Mouse (Mus musculus) MEL (cell line): ENCODE results near the gene Mst1. TPM values are rescaled to one million over a fixed set of nuclear protein-coding genes. Genes with fewer than 3 reads are reported as not detected.

Experiments
- DNase-seq: peaks from one replicate; pipeline ENCODE4 v3.0.0; 2011; ENCODE audit warnings: low read depth, low spot score
- H3K27ac ChIP-seq: 2 replicates; pipeline ENCODE4 v1.5.1; 2012; ENCODE audit warnings: low read depth, mild to moderate bottlenecking, control low read depth, low read length, moderate library complexity; ENCODE audit not compliant: control insufficient read depth
- H3K27me3 ChIP-seq, 2 experiments: fragments of 150-350 bp in 1 of 2; sonication (generic) in 1 of 2; 2 replicates each; pipeline ENCODE4 v1.6.1; 2012; ENCODE audit warnings: low read length in 2 of 2, mild to moderate bottlenecking in 2 of 2, improper control_type of control experiment in 1 of 2, moderate library complexity in 1 of 2; ENCODE audit not compliant: insufficient read depth in 2 of 2, control insufficient read depth in 1 of 2
- H3K36me3 ChIP-seq, 2 experiments: 2 replicates each; pipeline ENCODE4 v1.6.1; 2012 to 2014; ENCODE audit warnings: low read length in 2 of 2, improper control_type of control experiment in 1 of 2, inconsistent platforms in 1 of 2, mild to moderate bottlenecking in 1 of 2; ENCODE audit not compliant: insufficient read depth in 2 of 2, control insufficient read depth in 1 of 2
- H3K4me1 ChIP-seq, 2 experiments: fragments of 150-350 bp in 1 of 2; sonication (generic) in 1 of 2; 2 replicates each; pipeline ENCODE4 v1.6.1; 2012; ENCODE audit warnings: low read length in 2 of 2, improper control_type of control experiment in 1 of 2, mild to moderate bottlenecking in 1 of 2; ENCODE audit not compliant: insufficient read depth in 2 of 2, control insufficient read depth in 1 of 2
- H3K4me3 ChIP-seq, 2 experiments: fragments of 150-350 bp in 1 of 2; sonication (generic) in 1 of 2; 2 replicates each; pipeline ENCODE4 v1.5.1; 2012; ENCODE audit warnings: low read depth in 2 of 2, low read length in 2 of 2, mild to moderate bottlenecking in 2 of 2, moderate library complexity in 2 of 2, control low read depth in 1 of 2, improper control_type of control experiment in 1 of 2; ENCODE audit not compliant: control insufficient read depth in 1 of 2, insufficient read depth in 1 of 2
- H3K79me2 ChIP-seq: 2 replicates; pipeline ENCODE4 v1.6.1; 2012; ENCODE audit warnings: mild to moderate bottlenecking, low read length, moderate library complexity; ENCODE audit not compliant: control insufficient read depth, poor library complexity, insufficient read depth
- H3K9ac ChIP-seq: 2 replicates; pipeline ENCODE4 v1.6.1; 2012; ENCODE audit warnings: low read depth, mild to moderate bottlenecking, control low read depth, low read length, moderate library complexity; ENCODE audit not compliant: control insufficient read depth, poor library complexity, severe bottlenecking
- H3K9me3 ChIP-seq: fragments of 150-350 bp; sonication (generic); replicated peaks from 2 replicates; pipeline ENCODE4 v1.6.1; 2012; ENCODE audit warnings: mild to moderate bottlenecking, low read length, improper control_type of control experiment, moderate library complexity; ENCODE audit not compliant: insufficient read depth
- CHD2 ChIP-seq: IDR thresholded peaks from 2 replicates; pipeline ENCODE4 v1.6.1; 2011; ENCODE audit warnings: low read length, improper control_type of control experiment
- CTCF ChIP-seq, 3 experiments: IDR thresholded peaks in 2 of 3; conservative IDR thresholded peaks in 1 of 3; 2 replicates each; pipeline ENCODE4 v1.5.1; 2011 to 2012; ENCODE audit warnings: low read length in 3 of 3, low read depth in 2 of 3, mild to moderate bottlenecking in 2 of 3, improper control_type of control experiment in 1 of 3, inconsistent platforms in 1 of 3, mixed read lengths in 1 of 3, moderate library complexity in 1 of 3; ENCODE audit not compliant: control insufficient read depth in 1 of 3, insufficient read depth in 1 of 3, poor library complexity in 1 of 3, severe bottlenecking in 1 of 3
- ELF1 ChIP-seq: IDR thresholded peaks from 2 replicates; pipeline ENCODE4 v1.6.1; 2014; ENCODE audit warnings: low read depth, mild to moderate bottlenecking, inconsistent platforms, low read length, improper control_type of control experiment, moderate library complexity
- EP300 ChIP-seq, 2 experiments: IDR thresholded peaks; 2 replicates each; pipeline ENCODE4 v1.6.1; 2011; ENCODE audit warnings: improper control_type of control experiment in 2 of 2, low read length in 2 of 2, low read depth in 1 of 2, mild to moderate bottlenecking in 1 of 2
- ETS1 ChIP-seq: IDR thresholded peaks from 2 replicates; pipeline ENCODE4 v1.6.1; 2012; ENCODE audit warnings: low read depth, mild to moderate bottlenecking, inconsistent platforms, low read length, improper control_type of control experiment, moderate library complexity
- GABPA ChIP-seq: IDR thresholded peaks from 2 replicates; pipeline ENCODE4 v1.6.1; 2012; ENCODE audit warnings: low read depth, mild to moderate bottlenecking, inconsistent platforms, low read length, improper control_type of control experiment, moderate library complexity
- HCFC1 ChIP-seq: IDR thresholded peaks from 2 replicates; pipeline ENCODE4 v1.6.1; 2012; ENCODE audit warnings: low read depth, mild to moderate bottlenecking, inconsistent platforms, low read length, improper control_type of control experiment, moderate library complexity
- KAT2A ChIP-seq: conservative IDR thresholded peaks from 2 replicates; pipeline ENCODE4 v1.6.1; 2012; ENCODE audit warnings: low read depth, low read length, improper control_type of control experiment, inconsistent platforms
- MAFK ChIP-seq: IDR thresholded peaks from 2 replicates; pipeline ENCODE4 v1.6.1; 2011; ENCODE audit warnings: low read depth, mild to moderate bottlenecking, low read length, improper control_type of control experiment, borderline replicate concordance
- MXI1 ChIP-seq: IDR thresholded peaks from 2 replicates; pipeline ENCODE4 v1.6.1; 2011; ENCODE audit warnings: mild to moderate bottlenecking, low read depth, low read length, improper control_type of control experiment
- MYC ChIP-seq: IDR thresholded peaks from 2 replicates; pipeline ENCODE4 v1.6.1; 2011; ENCODE audit warnings: low read depth, mild to moderate bottlenecking, low read length, improper control_type of control experiment, moderate library complexity
- NELFE ChIP-seq: IDR thresholded peaks from 2 replicates; pipeline ENCODE4 v1.6.1; 2011; ENCODE audit warnings: low read depth, low read length, improper control_type of control experiment
- NRF1 ChIP-seq: IDR thresholded peaks from 2 replicates; pipeline ENCODE4 v1.6.1; 2014; ENCODE audit warnings: low read depth, mild to moderate bottlenecking, inconsistent platforms, low read length, improper control_type of control experiment, moderate library complexity; ENCODE audit not compliant: poor library complexity, insufficient read depth, severe bottlenecking
- POLR2AphosphoS5 ChIP-seq: IDR thresholded peaks from 2 replicates; pipeline ENCODE4 v1.6.1; 2012; ENCODE audit warnings: low read depth, borderline replicate concordance, mild to moderate bottlenecking, inconsistent platforms, low read length, moderate library complexity, mixed read lengths
- SMC3 ChIP-seq: IDR thresholded peaks from 2 replicates; pipeline ENCODE4 v1.6.1; 2011; ENCODE audit warnings: low read depth, low read length, improper control_type of control experiment
- TCF12 ChIP-seq: IDR thresholded peaks from 2 replicates; pipeline ENCODE4 v1.6.1; 2014; ENCODE audit warnings: low read depth, mild to moderate bottlenecking, inconsistent platforms, low read length, improper control_type of control experiment, moderate library complexity
- UBTF ChIP-seq: IDR thresholded peaks from 2 replicates; pipeline ENCODE4 v1.6.1; 2012; ENCODE audit warnings: low read depth, mild to moderate bottlenecking, inconsistent platforms, low read length, improper control_type of control experiment, moderate library complexity, borderline replicate concordance; ENCODE audit not compliant: insufficient read depth
- ZC3H11A ChIP-seq: IDR thresholded peaks from 2 replicates; pipeline ENCODE4 v1.6.1; 2012; ENCODE audit warnings: low read depth, mild to moderate bottlenecking, inconsistent platforms, low read length, improper control_type of control experiment
- polyA plus RNA-seq, 2 experiments: library from polyadenylated mRNA; stranded (reverse) in 1 of 2; unstranded in 1 of 2; fragments of >175 nt in 1 of 2; fragments of >200 nt in 1 of 2; gene quantifications; 2 replicates each; pipeline versions ENCODE4 v1.2.1 to v1.2.4; 2012; ENCODE audit warnings: low replicate concordance in 2 of 2, low read depth in 1 of 2; ENCODE audit not compliant: insufficient read length in 2 of 2, insufficient read depth in 1 of 2, missing spikeins in 1 of 2
- total RNA-seq: library from RNA; depleted of rRNA; stranded (reverse); fragments of 300-350 nt; gene quantifications from 2 replicates; pipeline ENCODE4 v1.2.3, GENCODE M21; 2012

Mst1 gene
- total and polyA plus RNA-seq, 3 experiments, result 1.6 to 10.0 TPM; not detected in 1

- H3K79me2 ChIP-seq, result no peaks in the 10 kb centered on the region
- H3K4me1 ChIP-seq, result no peaks in the 10 kb centered on the region
- H3K27ac ChIP-seq, result no peak overlapping the region
- H3K9me3 ChIP-seq, result no peaks in the 10 kb centered on the region
- TF ChIP-seq MYC, result no peak
- TF ChIP-seq EP300 (IDR thresholded peaks at IDR 0.05; ENCODE audit: low read depth in 1 of 2, low read length in 2 of 2), result no peak
- TF ChIP-seq NRF1, result no peak
- TF ChIP-seq GABPA, result no peak
- TF ChIP-seq TCF12, result no peak
- no peak for TF ChIP-seq POLR2AphosphoS5
- TF ChIP-seq MAFK, result no peak
- no peak for TF ChIP-seq NELFE
- TF ChIP-seq ZC3H11A, result no peak
- TF ChIP-seq SMC3, result no peak
- TF ChIP-seq UBTF, result no peak
- no peak for TF ChIP-seq ELF1
- no peak overlapping the region for H3K9ac ChIP-seq
- no peaks in the 10 kb centered on the region for H3K36me3 ChIP-seq
- no peak for DNase-seq
- H3K27me3 ChIP-seq, result no peaks in the 10 kb centered on the region
- H3K4me3 ChIP-seq, result no peak overlapping the region
Measured at GRCm38 (mm10) chr9:108111101-108111592, 30.9 kb downstream of the Mst1 start.

DNA sequence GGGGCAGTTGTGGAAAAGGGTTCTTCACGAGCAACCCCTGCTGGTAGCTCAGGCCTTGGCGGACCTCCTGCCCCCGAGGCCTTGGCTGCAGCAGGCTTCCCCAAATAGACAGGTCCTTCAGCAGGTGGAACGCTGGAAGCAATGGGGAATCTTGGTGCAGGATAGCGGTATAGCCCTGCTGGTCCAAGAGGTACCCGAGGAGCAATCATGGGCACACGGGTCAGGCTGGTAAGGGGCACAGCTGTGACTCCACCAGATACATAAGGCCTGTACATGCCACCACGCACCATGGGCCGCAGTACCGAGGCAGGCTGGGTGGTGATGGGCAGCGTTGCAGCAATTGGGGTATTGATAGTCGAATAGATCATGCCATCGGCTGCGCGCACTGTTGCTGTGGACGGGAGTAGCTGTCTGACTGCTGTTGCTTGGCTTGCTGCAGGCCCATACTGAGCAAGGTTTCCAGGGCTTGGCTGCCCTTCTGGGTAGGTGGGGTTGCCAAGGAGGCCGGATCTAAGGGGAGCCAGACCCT, 31.4 kb downstream of the Mst1 start:
- H3K9ac ChIP-seq, result no peak overlapping the region
- no peak overlapping the region for H3K4me3 ChIP-seq
- no peak overlapping the region for H3K27ac ChIP-seq

More for the DNA sequence above, 31.4 kb downstream of the Mst1 start:
- Histone ChIP-seq H3K9me3 (no peaks in the 10 kb centered on the region), H3K79me2 (no peaks in the 10 kb centered on the region), H3K27me3 (no peaks in the 10 kb centered on the region), H3K36me3 (no peaks in the 10 kb centered on the region), H3K4me1 (no peaks in the 10 kb centered on the region)
- DNase-seq, result no peak
- no peak for TF ChIP-seq CHD2
- TF ChIP-seq CTCF (IDR thresholded peaks at IDR 0.05 in 2 of 3, conservative IDR thresholded peaks at IDR 0.05 in 1 of 3; ENCODE audit: control insufficient read depth in 1 of 3, insufficient read depth in 1 of 3, low read depth in 2 of 3, low read length in 3 of 3, poor library complexity in 1 of 3, severe bottlenecking in 1 of 3), result no peak
- no peak for TF ChIP-seq NELFE
- no peak for TF ChIP-seq MXI1
- TF ChIP-seq HCFC1, result no peak
- TF ChIP-seq ELF1, result no peak
- no peak for TF ChIP-seq MYC
- no peak for TF ChIP-seq KAT2A
- TF ChIP-seq ETS1, result no peak
